8 mouse cellular contexts compared by ENCODE assay signal in the genomic region with DNA sequence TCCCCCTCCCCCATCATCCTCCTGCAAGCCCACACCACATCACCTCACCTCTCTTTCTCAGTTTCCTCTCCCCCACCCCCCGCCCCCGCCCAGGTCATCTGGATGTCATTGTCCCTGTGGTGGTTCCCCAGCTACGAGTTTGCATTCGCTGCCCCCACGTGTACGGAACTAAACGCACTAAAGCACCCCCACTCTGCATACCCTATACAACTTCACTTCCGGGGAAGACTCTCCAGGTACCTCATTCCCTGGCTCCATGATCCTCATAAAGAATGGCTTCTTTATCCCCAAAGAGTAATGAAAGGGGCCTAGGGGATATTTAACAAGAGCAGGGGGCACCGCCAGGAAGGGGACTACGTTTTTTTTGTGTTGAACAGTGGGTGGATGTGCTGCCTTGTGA.
A peak's percentile ranks its signal among the peaks of the same experiment; 100 is the strongest.
DNase-seq lines count a peak whose midpoint lies in the region; ATAC-seq and TF ChIP-seq lines count a peak whose summit lies in the region.

No protein-coding gene starts in this region.

- peak overlapping the region; percentile 60 for H3K4me2 ChIP-seq in kidney, embryonic 16.5 days (replicated peaks; ENCODE audit: low read depth, low read length)
- H3K4me2 ChIP-seq in embryonic facial prominence, embryonic 15.5 days (replicated peaks) = peak overlapping the region; percentile 76
- H3K4me2 ChIP-seq in intestine, postnatal 0 days (replicated peaks; ENCODE audit: low read depth) = peak overlapping the region; percentile 80
- H3K4me2 ChIP-seq in neural tube, embryonic 14.5 days (ENCODE audit: low read depth, low read length) = peak overlapping the region; percentile 88

- WGBS in kidney, embryonic 16.5 days = 1% methylated on average over 10 of the region's 10 CpGs
- WGBS in kidney, adult 2 months = 11% methylated on average over 10 of the region's 10 CpGs
- WGBS in embryonic facial prominence, embryonic 15.5 days = 4% methylated on average over 10 of the region's 10 CpGs
- WGBS in intestine, postnatal 0 days = 5% methylated on average over 10 of the region's 10 CpGs
- under 1% methylated on average over 10 of the region's 10 CpGs for WGBS in neural tube, embryonic 14.5 days

- H3K9ac ChIP-seq in kidney, embryonic 16.5 days (replicated peaks; ENCODE audit: low read length) = peak overlapping the region; percentile 62
- H3K9ac ChIP-seq in embryonic facial prominence, embryonic 15.5 days = no peak overlapping the region
- H3K9ac ChIP-seq in intestine, postnatal 0 days (ENCODE audit: low read depth, low read length) = no peak overlapping the region
- H3K9ac ChIP-seq in neural tube, embryonic 14.5 days (replicated peaks; ENCODE audit: low read depth, low read length) = peak overlapping the region; percentile 68

- H3K4me3 ChIP-seq in kidney, embryonic 16.5 days (ENCODE audit: low read length) = peak overlapping the region; percentile 36
- no peak overlapping the region for H3K4me3 ChIP-seq in kidney, adult 2 months (ENCODE audit: insufficient read depth, low read depth, low read length)
- peak overlapping the region; percentile 35 for H3K4me3 ChIP-seq in embryonic facial prominence, embryonic 15.5 days (replicated peaks)
- peak overlapping the region; percentile 31 for H3K4me3 ChIP-seq in intestine, postnatal 0 days (ENCODE audit: low read depth, low read length)
- H3K4me3 ChIP-seq in neural tube, embryonic 14.5 days (ENCODE audit: low read depth, low read length) = peak overlapping the region; percentile 27

- no peak for DNase-seq in kidney, adult 2 months
- no peak for DNase-seq in thymus, postnatal 14 days
- no peak for DNase-seq in layer of hippocampus, adult 18-20 months (ENCODE audit: low spot score in 2 of 2)
- DNase-seq in left cerebral cortex, adult 9 months (ENCODE audit: low spot score in 2 of 2) = no peak

- no peak for TF ChIP-seq POLR2A in kidney, adult 2 months (IDR thresholded peaks at IDR 0.05; ENCODE audit: low read depth, low read length)

- no peak for TF ChIP-seq CTCF in kidney, adult 2 months (conservative IDR thresholded peaks at IDR 0.05; ENCODE audit: insufficient read depth, insufficient read length, low read depth, low read length)
- TF ChIP-seq CTCF in intestine, postnatal 0 days (IDR thresholded peaks at IDR 0.05; ENCODE audit: low read depth) = no peak

- H3K9me3 ChIP-seq in kidney, embryonic 16.5 days (ENCODE audit: low read length) = no peaks in the 10 kb centered on the region
- H3K9me3 ChIP-seq in embryonic facial prominence, embryonic 15.5 days (replicated peaks) = no peaks in the 10 kb centered on the region
- H3K9me3 ChIP-seq in intestine, postnatal 0 days (ENCODE audit: control insufficient read depth) = no peaks in the 10 kb centered on the region
- H3K9me3 ChIP-seq in neural tube, embryonic 14.5 days (ENCODE audit: control insufficient read depth, low read length) = no peaks in the 10 kb centered on the region

- no peaks in the 10 kb centered on the region for H3K27me3 ChIP-seq in kidney, embryonic 16.5 days (ENCODE audit: insufficient read depth, low read length)
- no peaks in the 10 kb centered on the region for H3K27me3 ChIP-seq in kidney, adult 2 months (replicated peaks; ENCODE audit: control insufficient read depth, insufficient read depth, low read length)
- H3K27me3 ChIP-seq in embryonic facial prominence, embryonic 15.5 days = no peaks in the 10 kb centered on the region
- no peaks in the 10 kb centered on the region for H3K27me3 ChIP-seq in intestine, postnatal 0 days (replicated peaks; ENCODE audit: control insufficient read depth, insufficient read depth, low read length)
- H3K27me3 ChIP-seq in neural tube, embryonic 14.5 days (ENCODE audit: control insufficient read depth, insufficient read depth, low read length) = no peaks in the 10 kb centered on the region

- H3K27ac ChIP-seq in kidney, embryonic 16.5 days (ENCODE audit: low read length) = peak overlapping the region; percentile 71
- H3K27ac ChIP-seq in kidney, adult 2 months (ENCODE audit: insufficient read depth, low read depth, low read length) = no peak overlapping the region
- peak overlapping the region; percentile 82 for H3K27ac ChIP-seq in embryonic facial prominence, embryonic 15.5 days (replicated peaks)
- no peak overlapping the region for H3K27ac ChIP-seq in intestine, postnatal 0 days (ENCODE audit: low read depth, low read length)
- peak overlapping the region; percentile 96 for H3K27ac ChIP-seq in neural tube, embryonic 14.5 days (ENCODE audit: low read depth, low read length)

- no peaks in the 10 kb centered on the region for H3K36me3 ChIP-seq in kidney, embryonic 16.5 days (ENCODE audit: insufficient read depth, low read length)
- no peaks in the 10 kb centered on the region for H3K36me3 ChIP-seq in kidney, adult 2 months (ENCODE audit: control insufficient read depth, insufficient read depth, low read length)
- H3K36me3 ChIP-seq in embryonic facial prominence, embryonic 15.5 days = no peaks in the 10 kb centered on the region
- no peaks in the 10 kb centered on the region for H3K36me3 ChIP-seq in intestine, postnatal 0 days (ENCODE audit: control insufficient read depth, insufficient read depth)
- no peaks in the 10 kb centered on the region for H3K36me3 ChIP-seq in neural tube, embryonic 14.5 days (ENCODE audit: control insufficient read depth, insufficient read depth, low read length)

- H3K4me1 ChIP-seq in kidney, embryonic 16.5 days (ENCODE audit: insufficient read depth, low read length) = peaks cover 53% of the 10 kb centered on the region
- H3K4me1 ChIP-seq in kidney, adult 2 months (ENCODE audit: control insufficient read depth, insufficient read depth, low read length) = peaks cover 6% of the 10 kb centered on the region; the same call in 1 of the 2 replicates
- peaks cover 60% of the 10 kb centered on the region for H3K4me1 ChIP-seq in embryonic facial prominence, embryonic 15.5 days
- H3K4me1 ChIP-seq in intestine, postnatal 0 days (replicated peaks; ENCODE audit: control insufficient read depth, insufficient read depth, low read length) = peaks cover 4% of the 10 kb centered on the region; the same call in 1 of the 2 replicates
- peaks cover 29% of the 10 kb centered on the region for H3K4me1 ChIP-seq in neural tube, embryonic 14.5 days (ENCODE audit: control insufficient read depth, insufficient read depth, low read length)

- ATAC-seq in kidney, embryonic 16.5 days (ENCODE audit: low FRiP score, low TSS enrichment) = no peak; the same call in 1 of the 2 replicates
- ATAC-seq in embryonic facial prominence, embryonic 15.5 days (ENCODE audit: insufficient number of reproducible peaks, low FRiP score, low TSS enrichment, low read depth) = no peak
- ATAC-seq in intestine, postnatal 0 days = no peak
- ATAC-seq in neural tube, embryonic 14.5 days (ENCODE audit: low read depth) = peak; percentile 53

Comparison
In these comparisons a context has a peak if more than half of its experiments do, and no peak if none do; other contexts are left out.
1. H3K27ac ChIP-seq: peak in kidney, embryonic 16.5 days (single experiment), embryonic facial prominence, embryonic 15.5 days (single experiment) and neural tube, embryonic 14.5 days (single experiment); none in kidney, adult 2 months (single experiment) and intestine, postnatal 0 days (single experiment).
2. H3K9ac ChIP-seq: peak in kidney, embryonic 16.5 days (single experiment) and neural tube, embryonic 14.5 days (single experiment); none in embryonic facial prominence, embryonic 15.5 days (single experiment) and intestine, postnatal 0 days (single experiment).
3. Peak in every context shown above with its lines, with median percentiles within 50 percentile points of each other: H3K4me2 ChIP-seq.